Mouse (Mus musculus) heart, adult 9 months (tissue): ENCODE results near the gene Troap.

Source experiments
- DNase-seq, 2 experiments: peaks; one replicate each; pipeline ENCODE4 v3.0.0; 2022; ENCODE audit warnings: low spot score in 2 of 2

The Troap gene

GRCm38 (mm10) chr15:99085997-99086396 lies 11.6 kb downstream of the Troap start:
- DNase-seq = no peak

GRCm38 (mm10) chr15:99087253-99088075 lies 13.1 kb downstream of the Troap start, which contains the start of gene C1ql4:
C1ql4 (minus strand) TSS chr15:99087817.
- DNase-seq = no peak

DNA sequence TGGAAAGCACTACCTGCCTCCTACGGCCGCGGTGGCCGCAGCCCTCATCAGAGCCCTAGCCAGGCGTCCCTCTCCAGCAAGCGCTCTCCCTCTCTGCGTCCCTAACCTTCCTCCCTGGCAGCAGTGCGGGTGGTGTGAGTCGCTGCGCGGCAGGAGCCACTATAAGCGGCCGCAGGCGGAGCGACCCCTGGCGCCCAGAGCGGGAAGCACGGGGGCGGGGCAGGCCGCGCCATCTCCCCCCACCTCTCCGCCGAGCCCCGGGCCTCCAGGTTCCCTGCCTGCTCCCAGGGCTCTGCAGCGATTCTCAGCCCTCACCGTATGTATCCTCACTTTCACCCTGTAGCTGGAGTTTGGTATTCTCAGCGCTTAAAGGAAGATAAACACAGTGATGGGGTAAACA lies 13.9 kb downstream of the Troap start:
- DNase-seq = peak; percentile 65 to 68

DNA sequence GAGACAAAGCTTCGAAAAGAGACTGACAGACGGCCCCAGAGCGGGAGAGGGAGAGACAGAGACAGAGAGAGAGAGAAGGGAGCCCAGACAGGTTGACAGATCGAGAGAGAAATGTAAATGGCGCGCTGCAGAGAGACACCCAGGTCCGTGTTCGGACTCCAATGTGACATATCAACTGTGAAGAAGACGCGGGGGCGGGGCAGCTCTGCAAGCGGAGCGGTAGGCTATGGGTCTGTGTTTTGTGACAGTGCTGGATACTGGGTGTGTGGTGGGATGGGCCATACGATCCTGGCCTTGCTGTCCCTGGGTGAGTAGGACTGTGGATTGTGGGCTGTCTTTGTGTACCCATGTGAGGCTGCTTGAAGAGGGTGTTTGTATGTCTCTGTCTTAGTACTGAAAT lies 14.7 kb downstream of the Troap start:
- DNase-seq = no peak

DNA sequence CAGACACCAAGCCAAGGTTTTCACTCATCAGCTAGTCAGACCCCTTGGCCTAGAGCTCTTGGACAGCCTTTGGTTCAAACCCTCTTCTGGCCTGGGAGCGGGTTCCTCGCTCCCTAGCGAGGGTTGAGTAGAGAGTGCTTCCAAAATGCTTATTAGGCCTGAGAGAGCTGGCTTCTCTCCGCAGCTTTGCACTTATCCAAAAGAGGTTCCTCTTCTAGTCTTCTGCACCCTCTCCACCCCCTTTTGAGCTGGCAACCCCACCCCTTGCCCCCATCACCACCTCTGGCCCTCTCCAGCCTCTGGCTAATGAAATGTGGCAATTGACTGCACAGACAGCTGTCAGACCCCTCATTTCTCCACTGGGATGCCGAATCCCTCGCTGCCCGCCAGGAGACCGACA lies 18.5 kb downstream of the Troap start, which contains the start of gene Dnajc22:
TSS of gene Dnajc22 (plus strand) at position 301 of the 400 bp plus-strand sequence.
- no peak for DNase-seq

- peak; percentile 47 to 58 for DNase-seq
Measured at GRCm38 (mm10) chr15:99093291-99094258, 19.2 kb downstream of the Troap start.

DNA sequence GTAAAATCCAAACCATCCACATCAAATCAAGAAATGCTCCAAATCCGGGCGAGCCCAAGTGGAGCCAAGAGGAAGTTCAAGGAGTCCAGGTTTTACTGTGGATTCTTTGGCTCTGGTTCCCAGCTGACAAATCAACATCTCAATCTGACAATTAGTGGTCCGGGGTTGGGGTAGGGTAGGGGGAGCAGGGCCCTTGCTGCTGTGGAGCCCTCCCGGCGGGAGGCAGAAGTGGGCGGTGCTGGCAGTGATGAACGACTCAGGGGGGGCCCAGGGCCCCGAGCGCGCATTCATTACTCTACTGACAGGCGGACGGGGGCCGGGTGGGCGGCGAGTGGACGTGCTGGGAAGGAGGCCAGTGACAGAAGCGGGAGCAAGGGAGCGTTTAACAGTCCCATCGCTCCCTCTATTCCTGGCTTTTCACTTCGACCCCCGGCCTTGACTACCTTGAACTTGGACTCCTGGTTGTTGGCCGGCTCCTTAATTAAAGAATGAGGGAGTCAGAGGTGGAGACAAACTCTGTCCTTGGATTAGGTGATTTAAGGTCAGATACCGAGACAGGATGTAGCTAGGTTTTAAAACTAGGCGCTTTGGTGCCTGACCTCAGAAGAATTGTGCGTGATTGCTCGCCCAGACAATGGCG lies 20.4 kb downstream of the Troap start:
- no peak for DNase-seq

DNA sequence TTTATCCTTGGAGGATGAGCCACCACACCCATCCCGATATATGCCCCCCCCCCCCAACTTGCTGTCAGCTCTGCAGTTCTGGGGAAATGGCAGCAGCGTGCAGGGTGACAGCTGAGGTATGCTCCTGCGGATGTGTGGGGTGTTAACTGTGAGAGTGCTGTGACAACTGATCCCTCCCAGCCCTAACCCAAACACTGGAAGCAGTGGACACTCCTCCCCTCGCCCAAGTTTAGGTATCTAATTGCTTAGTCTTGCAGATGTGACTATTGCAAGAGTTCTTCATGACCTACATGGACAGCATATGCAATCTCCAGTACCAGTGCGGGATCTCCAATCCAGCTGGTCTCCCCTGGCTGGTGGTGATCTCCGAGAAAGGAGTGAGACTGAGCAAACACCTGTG lies 21.0 kb downstream of the Troap start:
- DNase-seq = no peak

GRCm38 (mm10) chr15:99096061-99096793 lies 21.9 kb downstream of the Troap start:
- DNase-seq = no peak

GRCm38 (mm10) chr15:99096831-99097500 lies 22.6 kb downstream of the Troap start:
- no peak for DNase-seq

GRCm38 (mm10) chr15:99097840-99098492 lies 23.6 kb downstream of the Troap start:
- DNase-seq = no peak

DNA sequence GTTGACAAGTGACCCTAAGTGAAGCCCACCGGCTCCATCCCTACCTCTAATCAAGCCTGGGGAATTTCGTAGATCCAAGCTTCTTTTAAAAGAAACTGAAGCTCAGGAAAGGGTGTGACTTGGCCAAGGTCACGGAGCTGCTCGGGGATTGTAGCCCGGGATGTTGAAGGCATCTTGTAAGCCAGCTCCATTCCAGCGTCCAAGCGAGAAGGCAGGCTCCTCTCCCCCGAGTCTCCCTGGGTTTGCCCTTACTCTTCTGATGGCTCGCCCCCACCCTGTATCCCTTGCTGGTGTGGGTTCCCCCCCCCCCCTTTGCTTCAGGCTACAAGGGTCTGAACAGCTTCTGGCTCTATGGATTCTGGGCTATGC lies 24.1 kb downstream of the Troap start:
- no peak for DNase-seq

DNA sequence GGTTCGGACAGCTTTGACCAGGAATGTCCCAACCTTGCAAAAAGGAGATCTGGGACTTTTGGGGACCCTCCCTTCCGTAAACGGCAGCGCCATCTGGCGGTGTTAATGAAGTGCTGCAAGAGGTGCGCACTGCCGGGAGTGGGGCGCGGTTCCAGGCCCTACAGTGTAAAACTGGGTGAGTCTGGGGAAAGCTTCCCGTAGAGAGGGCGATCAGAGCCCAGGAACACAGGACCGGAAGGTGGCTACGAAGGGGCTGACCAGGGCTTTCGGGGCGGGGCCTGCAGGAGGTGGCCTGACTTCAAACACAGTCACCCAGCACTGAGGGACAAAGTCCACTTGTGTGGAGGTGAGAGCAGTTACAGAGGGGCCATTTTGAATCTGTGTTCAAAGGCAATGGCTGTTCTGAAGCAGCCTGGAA lies 24.8 kb downstream of the Troap start:
- DNase-seq = peak in 1 of 2 experiments; percentile 38

- no peak for DNase-seq
Measured at GRCm38 (mm10) chr15:99099984-99100383, 25.6 kb downstream of the Troap start.

DNA sequence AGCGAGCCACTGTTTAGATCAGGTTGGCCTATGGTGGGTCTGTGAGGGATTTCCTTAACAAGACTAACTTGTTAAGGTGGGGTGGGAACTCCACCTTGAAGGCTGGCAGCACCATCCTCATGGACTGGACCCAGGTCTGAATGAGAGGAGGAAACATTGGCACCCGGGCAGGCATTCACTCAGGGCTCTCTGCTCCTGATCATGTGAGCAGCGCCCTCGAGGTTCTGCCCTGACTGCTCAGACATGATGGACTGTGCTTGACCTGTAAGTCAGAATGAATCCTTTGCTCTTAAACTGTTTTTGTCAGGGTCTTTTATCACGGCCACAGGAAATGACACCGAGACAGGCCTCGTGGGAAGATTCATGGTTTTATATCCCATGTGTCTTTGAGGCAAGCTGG lies 30.9 kb downstream of the Troap start:
- DNase-seq = no peak

DNA sequence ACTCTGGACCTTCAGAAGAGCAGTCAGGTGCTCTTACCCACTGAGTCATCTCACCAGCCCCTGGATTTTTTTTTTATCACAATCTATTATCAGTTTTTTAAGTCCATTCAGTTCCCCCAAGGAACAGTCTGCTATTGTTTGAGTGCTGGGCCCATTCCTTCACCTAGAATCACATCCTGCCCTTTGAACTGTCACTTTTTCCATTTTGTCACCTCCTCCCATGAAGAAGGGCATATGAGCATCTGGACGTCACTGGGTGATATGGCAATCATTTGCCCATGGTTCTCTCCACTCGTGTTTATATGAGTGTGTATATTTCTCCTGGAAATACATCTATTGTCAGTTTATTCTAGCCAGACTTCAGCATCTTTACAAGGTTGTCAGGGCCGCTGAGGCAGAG lies 33.5 kb downstream of the Troap start:
- no peak for DNase-seq

DNA sequence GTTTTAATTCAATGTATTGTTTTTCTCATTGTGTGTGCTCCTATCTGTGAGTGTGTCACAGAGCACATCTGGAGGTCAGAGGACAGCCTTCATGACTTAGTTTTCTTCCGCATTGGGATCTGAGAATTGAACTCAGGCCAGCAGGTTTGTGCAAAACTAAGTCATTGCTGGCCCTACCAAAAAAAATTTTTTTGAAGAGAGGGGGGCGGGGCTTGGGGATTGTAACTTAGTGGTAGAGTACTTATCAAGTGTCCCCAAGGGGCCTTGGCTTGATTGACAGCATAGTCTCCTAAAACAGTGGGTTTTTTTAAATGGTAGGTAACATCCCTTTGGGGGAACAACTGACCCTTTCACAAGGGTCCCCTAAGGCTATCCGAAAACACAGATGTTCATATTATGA lies 36.8 kb downstream of the Troap start:
- no peak for DNase-seq

- no peak for DNase-seq
Measured at GRCm38 (mm10) chr15:99111809-99112208, 37.4 kb downstream of the Troap start.

DNA sequence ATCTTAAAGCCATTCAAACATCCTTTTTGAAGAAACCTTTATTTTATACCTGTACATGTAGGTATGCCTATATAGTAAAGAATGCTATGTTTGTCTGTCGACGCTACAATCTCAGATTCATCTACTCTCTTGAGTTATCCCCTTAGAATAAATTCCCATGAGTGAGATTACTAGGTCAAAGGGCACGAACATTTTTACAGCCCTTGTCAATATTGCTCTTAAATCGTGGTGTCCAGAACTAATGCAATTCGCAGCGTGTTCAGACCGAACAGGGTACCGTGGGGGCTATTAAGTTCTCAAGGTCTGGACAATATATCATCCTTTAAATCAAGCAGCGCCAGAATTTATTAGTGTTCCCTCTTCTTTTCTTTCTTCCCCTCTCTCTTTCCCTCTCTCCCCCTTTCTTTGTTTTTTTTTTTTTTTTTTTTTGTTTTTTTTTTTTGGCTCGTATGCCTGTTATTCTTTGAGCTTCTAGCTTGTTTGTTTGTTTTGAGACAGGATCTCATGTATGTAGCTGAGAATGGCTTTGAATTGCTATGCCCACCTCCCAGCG lies 38.5 kb downstream of the Troap start:
- DNase-seq = no peak

DNA sequence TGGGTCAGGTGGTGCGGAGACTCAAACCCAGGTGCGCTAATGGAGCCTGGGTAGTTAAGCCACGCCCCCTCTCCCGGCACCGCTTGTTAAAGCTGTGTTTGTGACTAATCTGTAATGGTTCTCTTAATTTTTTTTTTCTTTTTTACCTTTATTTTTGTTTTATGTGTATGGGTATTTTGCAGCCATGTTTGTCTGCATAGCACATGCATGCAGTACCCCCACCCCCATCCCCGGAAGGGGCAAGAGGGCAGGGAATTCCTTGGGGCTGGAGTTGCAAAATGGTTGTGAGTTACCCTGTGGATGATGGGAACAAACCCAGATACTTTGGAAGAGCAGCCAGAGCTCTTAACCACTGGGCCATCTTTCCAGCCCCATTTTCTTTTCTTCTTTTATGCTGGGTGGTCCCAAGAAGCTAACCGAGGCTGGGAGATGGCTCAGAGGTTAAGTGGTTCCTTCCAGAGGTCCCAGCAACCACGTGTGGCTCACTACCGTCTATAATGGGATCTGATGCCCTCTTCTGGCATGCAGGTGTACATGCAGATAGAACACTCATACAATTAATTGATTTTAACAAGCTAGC lies 39.1 kb downstream of the Troap start:
- DNase-seq = no peak
